Comparison of ENCODE assay signal across 10 mouse cellular contexts in genomic region chr5:4595010-4595409, GRCm38 (mm10).
DNase-seq lines count a peak whose midpoint lies in the region; ATAC-seq and TF ChIP-seq lines count a peak whose summit lies in the region.
"Had no signal": no experiment of that assay in that cellular context is flagged by ENCODE, and none has a peak within 500 bp of the region (broad histone marks: within the 10 kb centered on the region; RNA-seq: fewer than 3 reads in every experiment).

No protein-coding gene starts in this region.

- no peak for TF ChIP-seq CTCF in bone marrow macrophage, adult 2 months (IDR thresholded peaks at IDR 0.05; ENCODE audit: low read depth, low read length)

- no peak overlapping the region for H3K4me2 ChIP-seq in kidney, embryonic 14.5 days (replicated peaks; ENCODE audit: low read depth, low read length)

- DNase-seq in kidney, adult 11 months: peak; percentile 55
- DNase-seq in kidney, adult 8-10 months: peak; percentile 46 to 72
- peak; percentile 70 for DNase-seq in lung, postnatal 10 days
- DNase-seq in right cerebral cortex, adult 18-20 months: no peak
- DNase-seq in Muller cell, postnatal 12 days (ENCODE audit: inconsistent ontology term): no peak
- DNase-seq: gastrocnemius, postnatal 25 days; thymus, postnatal 36 days had no signal

- no peak for TF ChIP-seq POLR2A in bone marrow macrophage, adult 2 months (IDR thresholded peaks at IDR 0.05; ENCODE audit: borderline replicate concordance, low read depth, low read length)

- no peak for ATAC-seq in kidney, embryonic 14.5 days (ENCODE audit: low FRiP score, low TSS enrichment)

- no peak overlapping the region for H3K9ac ChIP-seq in kidney, embryonic 14.5 days (ENCODE audit: low read depth, low read length)

- no peak overlapping the region for H3K4me3 ChIP-seq in kidney, embryonic 14.5 days (ENCODE audit: low read length)
- H3K4me3 ChIP-seq in bone marrow macrophage, adult 2 months (ENCODE audit: insufficient read depth, low read length): no peak overlapping the region

- H3K27me3 ChIP-seq in kidney, embryonic 14.5 days (ENCODE audit: control insufficient read depth, insufficient read depth, low read length): no peaks in the 10 kb centered on the region

- H3K9me3 ChIP-seq in kidney, embryonic 14.5 days (ENCODE audit: control insufficient read depth, low read length): no peaks in the 10 kb centered on the region

- H3K4me1 ChIP-seq in kidney, embryonic 14.5 days (ENCODE audit: control insufficient read depth, insufficient read depth, low read length): no peaks in the 10 kb centered on the region
- H3K4me1 ChIP-seq in bone marrow macrophage, adult 2 months (ENCODE audit: control insufficient read depth, insufficient read depth, low read length): peaks cover 16% of the 10 kb centered on the region

- 54% methylated on average over 2 of the region's 2 CpGs for WGBS in kidney, embryonic 14.5 days

- H3K36me3 ChIP-seq in kidney, embryonic 14.5 days (ENCODE audit: control insufficient read depth, insufficient read depth, low read length): no peaks in the 10 kb centered on the region

- H3K27ac ChIP-seq in kidney, embryonic 14.5 days (ENCODE audit: low read depth, low read length): no peak overlapping the region
- peak overlapping the region; percentile 63 for H3K27ac ChIP-seq in bone marrow macrophage, adult 2 months (ENCODE audit: insufficient read depth, low read depth, low read length)
- H3K27ac ChIP-seq: macrophage had no signal

Comparison
In these comparisons a context has a peak if more than half of its experiments do, and no peak if none do; other contexts are left out.
1. DNase-seq: peak in kidney, adult 11 months (single experiment), kidney, adult 8-10 months (2 of 2) and lung, postnatal 10 days (single experiment); none in right cerebral cortex, adult 18-20 months (single experiment) and Muller cell, postnatal 12 days (single experiment).